In the genomic region with DNA sequence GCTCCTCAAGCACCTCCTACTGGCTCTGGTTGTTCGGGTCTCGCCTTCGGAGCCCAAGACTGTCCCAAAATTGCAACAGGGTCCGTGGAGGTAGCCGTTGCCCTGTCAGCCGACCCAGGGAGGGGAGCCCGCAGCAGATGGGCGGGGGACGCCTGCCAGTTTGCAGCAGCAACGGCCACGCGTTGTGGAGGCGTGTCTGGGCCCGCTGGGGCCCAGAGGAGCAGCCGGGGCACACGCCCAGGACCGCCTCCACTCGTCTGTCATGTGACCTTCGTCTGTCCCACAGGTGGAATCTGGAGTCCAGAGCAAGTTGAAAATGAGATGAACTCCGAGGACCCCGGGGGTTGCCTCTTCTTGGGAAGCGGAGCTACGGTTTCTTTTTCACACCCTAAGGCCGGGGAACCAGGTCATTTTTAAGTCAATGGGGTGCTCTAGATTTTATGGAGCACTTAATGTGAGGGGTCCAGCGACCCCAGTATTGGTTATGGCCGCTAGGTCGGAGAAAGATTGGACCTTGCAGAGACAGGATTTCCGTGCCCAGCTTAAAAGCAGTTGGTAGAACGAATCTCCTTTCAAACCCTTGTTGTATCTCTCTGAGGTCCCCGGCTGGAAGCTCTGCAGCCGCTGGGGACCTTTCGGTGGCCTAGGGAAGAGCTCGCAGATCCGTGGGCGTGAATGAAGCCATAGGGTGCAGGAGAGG, we compare ENCODE assay signal across 7 mouse cellular contexts. TPM values are rescaled to one million over a fixed set of nuclear protein-coding genes. Genes with fewer than 3 reads are reported as not detected.
A peak's percentile ranks its signal among the peaks of the same experiment; 100 is the strongest.
DNase-seq lines count a peak whose midpoint lies in the region; ATAC-seq and TF ChIP-seq lines count a peak whose summit lies in the region.

Gene Hes2 (plus strand): TSS at position 283 of the 700 bp plus-strand sequence.

- no peak within 1 kb of the TSS for H3ac ChIP-seq in C2C12 (ENCODE audit: control insufficient read depth, insufficient read length, low read depth)

- no peaks in the 10 kb centered on the region for H3K79me2 ChIP-seq in C2C12 (ENCODE audit: control insufficient read depth, insufficient read depth)

- H3K4me3 ChIP-seq in C2C12 (ENCODE audit: insufficient read depth, poor library complexity, severe bottlenecking) (no peak within 1 kb of the TSS), ES-Bruce4 (ENCODE audit: low read depth, low read length) (peak within 1 kb of the TSS; percentile 71)
- peak within 1 kb of the TSS; percentile 16 for H3K4me3 ChIP-seq in hindbrain, embryonic 12.5 days
- H3K4me3 ChIP-seq in liver, embryonic 15.5 days (replicated peaks) = peak within 1 kb of the TSS; percentile 38
- peak within 1 kb of the TSS; percentile 37 for H3K4me3 ChIP-seq in stomach, embryonic 16.5 days (replicated peaks; ENCODE audit: low read length)

- no peaks in the 10 kb centered on the region for H3K4me1 ChIP-seq in ES-Bruce4 (ENCODE audit: control insufficient read depth, insufficient read depth, low read length)
- peaks cover 19% of the 10 kb centered on the region for H3K4me1 ChIP-seq in hindbrain, embryonic 12.5 days
- peaks cover 26% of the 10 kb centered on the region for H3K4me1 ChIP-seq in liver, embryonic 15.5 days (replicated peaks)
- peaks cover 22% of the 10 kb centered on the region for H3K4me1 ChIP-seq in stomach, embryonic 16.5 days (ENCODE audit: control insufficient read depth, insufficient read depth, low read length)

- 4% methylated on average over 35 of the region's 35 CpGs for WGBS in hindbrain, embryonic 12.5 days
- 3% methylated on average over 35 of the region's 35 CpGs for WGBS in liver, embryonic 15.5 days (ENCODE audit: insufficient replicate concordance)
- whole genome bisulfite sequencing in stomach, embryonic 16.5 days = 5% methylated on average over 35 of the region's 35 CpGs

- H3K79me3 ChIP-seq in C2C12 (ENCODE audit: low read depth) = no peaks in the 10 kb centered on the region

- TF ChIP-seq POLR2A in ES-Bruce4 (IDR thresholded peaks at IDR 0.05; ENCODE audit: insufficient read depth, low read length) = no peak

- H3K27ac ChIP-seq in ES-Bruce4 (ENCODE audit: insufficient read depth, low read length) = no peak within 1 kb of the TSS
- no peak within 1 kb of the TSS for H3K27ac ChIP-seq in hindbrain, embryonic 12.5 days
- H3K27ac ChIP-seq in liver, embryonic 15.5 days (replicated peaks) = no peak within 1 kb of the TSS
- no peak within 1 kb of the TSS for H3K27ac ChIP-seq in stomach, embryonic 16.5 days (ENCODE audit: low read length)

- TF ChIP-seq EP300 in ES-Bruce4 (IDR thresholded peaks at IDR 0.05; ENCODE audit: insufficient read depth, low read depth, low read length) = no peak

- no peaks in the 10 kb centered on the region for H3K9me3 ChIP-seq in ES-Bruce4 (replicated peaks; ENCODE audit: control insufficient read depth, insufficient read depth, low read length, poor library complexity, severe bottlenecking)
- no peaks in the 10 kb centered on the region for H3K9me3 ChIP-seq in hindbrain, embryonic 12.5 days (replicated peaks)
- no peaks in the 10 kb centered on the region for H3K9me3 ChIP-seq in liver, embryonic 15.5 days (replicated peaks)
- no peaks in the 10 kb centered on the region for H3K9me3 ChIP-seq in stomach, embryonic 16.5 days (replicated peaks; ENCODE audit: control insufficient read depth, low read length)

- H3K36me3 ChIP-seq in C2C12 (ENCODE audit: control insufficient read depth, insufficient read depth) (no peaks in the 10 kb centered on the region), ES-Bruce4 (ENCODE audit: control insufficient read depth, insufficient read depth, low read length, poor library complexity, severe bottlenecking) (no peaks in the 10 kb centered on the region)
- H3K36me3 ChIP-seq in hindbrain, embryonic 12.5 days = no peaks in the 10 kb centered on the region
- H3K36me3 ChIP-seq in liver, embryonic 15.5 days (replicated peaks) = no peaks in the 10 kb centered on the region
- no peaks in the 10 kb centered on the region for H3K36me3 ChIP-seq in stomach, embryonic 16.5 days (ENCODE audit: control insufficient read depth, insufficient read depth, low read length)

- H3K4me2 ChIP-seq in hindbrain, embryonic 12.5 days (replicated peaks) = peak within 1 kb of the TSS; percentile 21; the same call in 1 of the 2 replicates
- peak within 1 kb of the TSS; percentile 65 for H3K4me2 ChIP-seq in liver, embryonic 15.5 days
- H3K4me2 ChIP-seq in stomach, embryonic 16.5 days (ENCODE audit: low read depth, low read length) = peak within 1 kb of the TSS; percentile 54

- H3K9ac ChIP-seq in ES-Bruce4 (ENCODE audit: low read depth, poor library complexity, severe bottlenecking) = peak within 1 kb of the TSS; percentile 24
- H3K9ac ChIP-seq in hindbrain, embryonic 12.5 days = peak within 1 kb of the TSS; percentile 38; the same call in 1 of the 2 replicates
- H3K9ac ChIP-seq in liver, embryonic 15.5 days = no peak within 1 kb of the TSS
- no peak within 1 kb of the TSS; the same call in 1 of the 2 replicates for H3K9ac ChIP-seq in stomach, embryonic 16.5 days (ENCODE audit: low read length)

- no peak for DNase-seq in thymus, postnatal 0 days (ENCODE audit: low spot score)

- TF ChIP-seq CTCF in C2C12 (IDR thresholded peaks at IDR 0.05; ENCODE audit: control insufficient read depth, insufficient read depth, insufficient read length) (no peak), ES-Bruce4 (IDR thresholded peaks at IDR 0.05; ENCODE audit: low read depth, low read length) (no peak)

- H3K27me3 ChIP-seq in C2C12 (ENCODE audit: control insufficient read depth, insufficient read depth, insufficient read length) (peaks cover 49% of the 10 kb centered on the region), ES-Bruce4 (ENCODE audit: control insufficient read depth, insufficient read depth, low read length, poor library complexity, severe bottlenecking) (no peaks in the 10 kb centered on the region; the same call in 1 of the 2 replicates)
- H3K27me3 ChIP-seq in hindbrain, embryonic 12.5 days = peaks cover 87% of the 10 kb centered on the region
- peaks cover 71% of the 10 kb centered on the region for H3K27me3 ChIP-seq in liver, embryonic 15.5 days
- peaks cover 48% of the 10 kb centered on the region for H3K27me3 ChIP-seq in stomach, embryonic 16.5 days (ENCODE audit: control insufficient read depth, insufficient read depth, low read length)

- ATAC-seq in hindbrain, embryonic 12.5 days (ENCODE audit: low FRiP score) = no peak
- no peak for ATAC-seq in liver, embryonic 15.5 days (ENCODE audit: insufficient read depth)
- no peak for ATAC-seq in stomach, embryonic 16.5 days (ENCODE audit: insufficient read depth, low FRiP score)
- no peak for ATAC-seq in inflammation-experienced regulatory T-cells, adult 6 months

TF ChIP-seq in C2C12, 6 proteins besides CTCF, POLR2A, EP300 and RAD21:
- TF ChIP-seq CEBPB (IDR thresholded peaks at IDR 0.05; ENCODE audit: low read depth) (no peak), USF1 (IDR thresholded peaks at IDR 0.05; ENCODE audit: low read depth) (peak; percentile 38), MYOG (IDR thresholded peaks at IDR 0.05; ENCODE audit: control insufficient read depth, extremely low read depth, insufficient read length) (no peak)

RNA-seq across cellular contexts. Expression of gene Hes2, which starts in this region (rescaled TPM):
- polyA plus RNA-seq in C2C12 (2012; fragmentation: generic; extraction: Trizol) (not detected), ES-Bruce4 (2011; ENCODE audit: insufficient read depth, insufficient read length, low read depth, missing spikeins) (0.39 TPM in 1 of 2 replicates, not detected in the other)
- polyA plus RNA-seq in hindbrain, embryonic 12.5 days (2016; fragmentation: Nextera tagmentation; extraction: Ambion mirVana) = 2.4 and 2.9 TPM in 2 replicates
- 0.14 TPM in 1 of 2 replicates, not detected in the other for polyA plus RNA-seq in liver, embryonic 15.5 days (2015; fragmentation: Nextera tagmentation; extraction: Ambion mirVana)
- polyA plus RNA-seq in stomach, embryonic 16.5 days (2015; fragmentation: Nextera tagmentation; extraction: Ambion mirVana) = 0.56 and 0.75 TPM in 2 replicates
- polyA plus RNA-seq in inflammation-experienced regulatory T-cells, adult 6 months (2017; shearing (Covaris generic)) = not detected
- 0.21 TPM in 1 of 2 replicates, not detected in the other for polyA plus RNA-seq in thymus, postnatal 0 days (2015; fragmentation: Nextera tagmentation; extraction: Ambion mirVana)

Comparison
In these comparisons a context has a peak if more than half of its experiments do, and no peak if none do; other contexts are left out.
1. H3K9ac ChIP-seq: peak in ES-Bruce4 (single experiment) and hindbrain, embryonic 12.5 days (single experiment); none in liver, embryonic 15.5 days (single experiment) and stomach, embryonic 16.5 days (single experiment).
2. Peak in every context shown above with its lines, with median percentiles within 50 percentile points of each other: H3K4me2 ChIP-seq.